Mouse (Mus musculus): Measurements from ENCODE around the gene Ranbp10.

Gene Ranbp10

DNA sequence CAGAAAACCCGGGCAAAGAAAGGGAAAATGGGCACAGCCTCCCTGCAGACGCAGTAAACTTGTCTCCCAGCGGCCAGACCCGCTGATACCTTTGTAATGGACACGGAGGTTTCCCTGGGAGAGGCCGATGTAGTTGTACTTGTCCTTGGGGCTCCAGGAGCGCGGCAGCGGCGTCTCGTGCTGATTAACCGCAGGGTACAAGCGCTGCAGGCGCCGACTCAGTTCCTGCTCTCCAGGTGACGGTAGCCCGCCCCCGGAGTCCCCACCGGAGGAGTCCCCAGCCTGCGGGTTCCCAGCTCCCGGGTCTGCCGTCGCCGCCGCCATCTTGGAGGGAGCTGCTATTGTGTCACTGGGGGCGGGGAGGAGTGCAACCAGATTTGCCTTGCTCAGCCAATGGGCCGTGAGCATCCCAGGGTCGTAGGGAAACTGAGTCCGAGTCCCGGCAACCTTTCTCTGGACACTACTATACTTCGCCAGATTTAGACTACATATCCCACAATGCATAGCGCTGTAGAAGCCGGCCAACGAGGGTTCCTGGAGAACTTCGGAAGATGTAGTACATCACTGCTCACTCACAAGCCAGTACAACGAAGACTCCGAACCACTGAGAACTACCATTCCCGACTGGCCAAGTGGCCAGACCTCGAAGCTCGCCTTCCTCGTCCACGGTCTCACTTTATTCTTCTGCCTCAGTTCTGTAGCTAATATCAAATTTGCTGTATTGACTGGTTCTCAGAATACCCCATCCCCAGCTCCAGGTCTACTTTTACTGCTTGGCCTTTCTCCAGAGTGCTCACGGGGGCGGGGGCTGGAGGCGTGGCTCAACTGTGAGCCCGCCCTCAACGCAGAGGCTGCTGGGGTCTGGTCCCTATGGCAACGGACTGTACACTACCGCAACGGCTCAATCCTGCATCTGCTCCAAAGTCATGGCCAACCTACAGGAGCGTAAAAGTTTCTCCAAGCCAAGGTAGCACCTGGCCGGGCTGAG is at the start of gene Ranbp10, which contains the start of gene Tsnaxip1:
Ranbp10 (minus strand) TSS at position 490 of the 988 bp plus-strand sequence.
Tsnaxip1 (plus strand) TSS at position 871 of the 988 bp plus-strand sequence.
- DNase-seq (ENCODE audit: low spot score in 2 of 2) = peak; percentile 98

GRCm38 (mm10) chr8:105874301-105874700 is 47.2 kb upstream of the Ranbp10 start:
- DNase-seq (ENCODE audit: low spot score in 2 of 2) = peak; percentile 51 to 60

- no peak for DNase-seq (ENCODE audit: low spot score in 2 of 2)
Measured at GRCm38 (mm10) chr8:105866364-105867029, 39.3 kb upstream of the Ranbp10 start.

GRCm38 (mm10) chr8:105861951-105862350 is 34.8 kb upstream of the Ranbp10 start:
- DNase-seq (ENCODE audit: low spot score in 2 of 2) = no peak

GRCm38 (mm10) chr8:105860143-105860981 is 33.2 kb upstream of the Ranbp10 start, which contains the start of gene Nutf2:
Nutf2 (plus strand) TSS chr8:105860580.
- peak; percentile 92 to 93 for DNase-seq (ENCODE audit: low spot score in 2 of 2)

DNA sequence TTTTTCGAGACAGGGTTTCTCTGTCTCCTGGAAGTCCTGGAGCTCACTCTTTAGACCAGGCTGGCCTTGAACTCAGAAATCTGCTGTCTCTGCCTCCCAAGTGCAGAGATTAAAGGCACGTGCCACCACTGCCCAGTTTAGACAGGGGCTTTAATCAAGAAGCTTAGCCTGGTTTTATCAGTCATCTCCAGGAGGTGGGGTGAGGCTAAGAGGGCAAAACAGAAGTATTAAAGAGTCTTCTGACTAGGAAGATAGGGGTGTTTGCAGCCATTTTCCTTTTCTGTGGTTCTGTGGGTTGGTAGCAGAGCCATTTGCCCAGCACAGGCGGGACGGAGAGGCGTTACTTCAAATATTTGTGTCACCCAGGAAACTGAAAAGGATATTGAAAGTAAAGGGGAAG is 32.2 kb upstream of the Ranbp10 start:
- no peak for DNase-seq (ENCODE audit: low spot score in 2 of 2)

DNA sequence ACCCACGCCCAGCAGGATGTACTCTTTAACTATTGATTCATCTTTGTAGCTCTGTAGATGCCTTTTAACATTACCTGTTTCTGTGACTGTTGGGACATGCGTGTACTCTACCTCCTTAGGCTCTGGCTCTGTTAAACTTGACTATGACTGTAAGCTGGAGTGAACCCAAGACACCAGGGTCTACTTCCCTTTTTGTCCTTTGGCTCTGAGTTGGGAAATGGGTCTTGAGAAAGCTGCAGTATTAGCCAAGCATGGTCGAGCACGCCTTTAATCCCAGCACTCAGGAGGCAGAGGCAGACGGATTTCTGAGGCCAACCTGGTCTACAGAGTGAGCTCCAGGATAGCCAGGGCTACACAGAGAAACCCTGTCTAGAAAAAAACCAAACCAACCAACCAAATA is 31.3 kb upstream of the Ranbp10 start:
- no peak for DNase-seq (ENCODE audit: low spot score in 2 of 2)

GRCm38 (mm10) chr8:105856168-105856835 is 29.2 kb upstream of the Ranbp10 start:
- no peak for DNase-seq (ENCODE audit: low spot score in 2 of 2)

GRCm38 (mm10) chr8:105855248-105856167 is 28.4 kb upstream of the Ranbp10 start:
- DNase-seq (ENCODE audit: low spot score in 2 of 2) = peak; percentile 53 to 61

GRCm38 (mm10) chr8:105854715-105855216 is 27.6 kb upstream of the Ranbp10 start, which contains the start of gene Thap11:
Thap11 (plus strand) TSS chr8:105855132.
- peak; percentile 91 to 96 for DNase-seq (ENCODE audit: low spot score in 2 of 2)

GRCm38 (mm10) chr8:105854303-105854702 is 27.2 kb upstream of the Ranbp10 start:
- DNase-seq (ENCODE audit: low spot score in 2 of 2) = peak in 1 of 2 experiments; percentile 34

- DNase-seq (ENCODE audit: low spot score in 2 of 2) = no peak
Measured at GRCm38 (mm10) chr8:105853178-105853577, 26.0 kb upstream of the Ranbp10 start, which contains the start of gene Cenpt. Cenpt (minus strand) TSS chr8:105853278.

- no peak for DNase-seq (ENCODE audit: low spot score in 2 of 2)
Measured at GRCm38 (mm10) chr8:105852146-105852729, 25.1 kb upstream of the Ranbp10 start.

- peak; percentile 91 to 93 for DNase-seq (ENCODE audit: low spot score in 2 of 2)
Measured at GRCm38 (mm10) chr8:105851651-105852143, 24.5 kb upstream of the Ranbp10 start.

DNA sequence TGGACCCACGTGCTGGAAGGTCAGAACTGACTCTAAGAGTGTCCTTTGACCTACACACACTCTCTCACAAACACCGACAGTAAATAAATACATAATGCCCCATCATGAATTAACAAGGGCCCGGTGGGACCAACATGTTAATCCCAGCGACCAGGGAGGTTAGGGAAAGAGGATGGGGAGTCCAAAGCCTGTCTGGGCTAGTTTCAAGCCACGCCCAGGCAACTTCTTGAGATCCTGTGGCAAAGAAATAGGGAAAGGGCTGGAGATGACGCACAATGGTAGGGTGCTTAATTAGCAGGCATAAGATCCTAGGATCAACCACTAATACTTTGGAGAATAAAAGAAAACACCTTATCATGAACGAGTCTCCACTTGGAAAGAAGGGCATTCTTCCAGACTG is 23.5 kb upstream of the Ranbp10 start:
- no peak for DNase-seq (ENCODE audit: low spot score in 2 of 2)

DNA sequence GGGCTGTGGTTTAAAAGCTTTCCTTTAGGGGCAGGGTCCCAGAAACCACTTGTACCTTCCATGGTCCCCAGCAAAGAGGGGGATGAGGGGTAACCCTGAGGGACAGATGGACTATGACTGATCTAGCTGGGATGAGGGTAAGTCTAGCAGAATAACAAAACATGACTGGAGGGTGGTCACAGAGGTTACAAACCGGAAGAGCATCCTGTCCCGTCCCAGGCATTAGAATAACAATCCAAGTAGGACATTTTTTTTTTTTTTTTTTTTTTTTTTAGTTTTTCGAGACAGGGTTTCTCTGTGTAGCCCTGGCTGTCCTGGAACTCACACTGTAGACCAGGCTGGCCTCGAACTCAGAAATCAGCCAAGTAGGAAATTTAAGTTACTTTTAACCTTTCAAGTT is 22.9 kb upstream of the Ranbp10 start:
- DNase-seq (ENCODE audit: low spot score in 2 of 2) = no peak

DNA sequence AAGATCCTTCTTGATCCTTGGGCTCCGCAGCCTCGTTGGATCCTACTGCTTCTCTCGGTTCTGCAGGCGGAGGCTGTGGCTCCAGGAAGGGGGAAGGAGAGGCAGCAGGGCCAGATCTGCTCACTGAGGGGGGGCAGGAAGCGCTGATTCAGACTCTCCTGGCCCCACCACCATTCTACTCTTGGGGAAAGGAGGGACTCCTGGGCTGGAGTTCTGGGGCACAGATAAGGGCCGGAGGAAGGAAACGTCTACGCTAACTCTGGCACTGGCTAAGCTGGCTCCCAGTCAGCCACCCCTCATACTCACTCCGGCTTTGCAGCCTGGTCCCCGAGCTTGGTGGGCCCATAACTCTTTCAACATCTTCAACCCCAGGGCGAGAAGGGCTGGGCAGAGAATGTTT is 19.5 kb upstream of the Ranbp10 start:
- no peak for DNase-seq (ENCODE audit: low spot score in 2 of 2)

DNA sequence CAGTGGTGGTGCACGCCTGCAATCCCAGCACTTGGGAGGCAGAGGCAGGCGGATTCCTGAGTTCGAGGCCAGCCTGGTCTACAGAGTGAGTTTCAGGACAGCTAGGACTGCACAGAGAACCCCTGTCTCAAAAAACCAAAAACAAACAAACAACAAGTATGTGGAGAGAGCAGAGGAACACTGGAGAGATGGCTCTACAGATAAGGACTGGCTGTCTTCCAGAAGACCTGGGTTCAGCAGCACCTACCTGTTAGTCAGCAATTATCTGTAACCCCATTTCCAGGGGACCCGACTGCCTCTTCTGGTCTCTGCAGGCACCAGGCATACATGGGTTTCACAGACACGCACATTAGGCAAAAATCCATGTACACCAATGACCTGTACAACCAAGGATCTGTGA is 12.1 kb upstream of the Ranbp10 start:
- DNase-seq (ENCODE audit: low spot score in 2 of 2) = no peak

GRCm38 (mm10) chr8:105836991-105837390 is 9.8 kb upstream of the Ranbp10 start:
- no peak for DNase-seq (ENCODE audit: low spot score in 2 of 2)
